Mouse (Mus musculus) spleen, adult 18-20 months (tissue): ENCODE results near the gene Ahdc1.

ENCODE experiments used
- DNase-seq, 2 experiments: peaks; one replicate each; pipeline ENCODE4 v3.0.0; 2022; ENCODE audit warnings: mixed read lengths in 2 of 2

Gene Ahdc1

DNA sequence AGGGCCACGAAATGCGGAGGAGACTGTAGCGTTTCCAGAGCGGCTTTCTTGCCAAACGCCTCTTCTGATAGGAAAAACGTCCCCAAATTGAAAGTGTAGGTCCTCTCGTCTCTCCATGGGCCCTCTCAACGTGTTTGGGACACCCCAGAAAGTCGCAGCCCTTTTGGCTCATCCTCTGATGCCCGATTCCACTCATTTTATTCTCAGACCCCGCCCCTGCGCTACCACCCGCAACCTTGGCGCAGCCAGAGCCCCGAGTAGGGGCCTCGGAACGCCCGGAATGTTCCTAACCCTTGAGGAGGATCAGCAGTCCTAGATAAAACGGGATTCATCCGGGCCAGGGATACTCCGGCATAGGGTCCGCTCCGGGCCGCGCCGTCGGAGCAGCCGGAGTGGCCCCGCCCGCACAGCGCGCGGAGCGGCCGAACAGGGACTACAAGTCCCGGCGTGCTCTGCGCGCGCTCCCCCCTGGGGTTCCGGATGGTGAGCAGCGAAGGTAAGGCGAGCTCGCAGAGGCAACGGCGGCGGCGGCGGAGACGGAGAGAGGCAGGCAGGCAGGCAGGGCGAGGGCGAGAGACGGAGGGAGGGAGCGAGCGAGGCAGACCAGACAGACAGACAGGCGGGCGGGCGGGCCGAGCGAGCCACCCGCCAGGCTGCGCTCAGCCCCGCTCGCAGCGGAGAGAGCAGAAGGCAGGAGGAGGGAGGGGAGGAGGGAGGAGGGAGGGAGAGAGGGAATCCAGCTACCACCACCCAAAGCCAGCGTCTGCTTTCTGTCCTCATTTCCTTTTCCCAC lies at the start of gene Ahdc1:
Gene Ahdc1 (plus strand): TSS at position 233 of the 793 bp plus-strand sequence.
- DNase-seq = peak; percentile 85 to 94

DNA sequence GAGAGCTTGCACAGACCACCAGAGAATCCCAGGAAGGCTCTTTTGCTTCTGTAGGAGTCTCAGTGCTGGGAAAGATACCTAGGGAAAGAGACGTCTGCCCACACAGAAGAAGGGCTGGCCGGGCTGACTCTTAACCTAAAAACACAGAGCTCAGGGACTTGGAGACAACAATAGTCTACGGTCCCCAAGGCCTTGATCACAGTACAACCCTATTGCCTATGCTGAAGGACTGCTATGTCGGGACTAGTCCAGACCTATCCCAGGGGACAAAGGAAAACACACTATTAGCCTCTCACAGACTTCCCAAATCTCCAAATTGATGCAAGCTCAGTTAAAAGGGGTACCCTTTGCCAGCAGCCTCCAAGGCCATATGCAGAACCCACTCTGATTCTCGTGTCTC lies 49.2 kb upstream of the Ahdc1 start:
- DNase-seq = no peak

DNA sequence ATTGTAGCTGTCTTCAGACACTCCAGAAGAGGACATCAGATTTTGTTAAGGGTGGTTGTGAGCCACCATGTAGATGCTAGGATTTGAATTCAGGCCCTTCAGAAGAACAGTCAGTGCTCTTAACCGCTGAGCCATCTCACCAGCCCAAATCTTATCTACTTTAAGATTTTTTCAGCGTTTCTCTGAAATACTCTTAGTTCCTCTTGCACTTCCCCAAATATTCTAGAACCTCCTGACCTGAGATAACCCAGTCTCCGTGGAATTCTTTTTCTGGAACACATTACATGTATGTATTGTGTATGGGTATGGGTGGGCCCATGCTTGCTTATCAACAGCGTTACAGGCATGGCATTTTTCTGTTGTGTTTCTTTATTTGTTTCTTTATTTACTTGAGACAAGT lies 48.4 kb upstream of the Ahdc1 start:
- DNase-seq = no peak

DNA sequence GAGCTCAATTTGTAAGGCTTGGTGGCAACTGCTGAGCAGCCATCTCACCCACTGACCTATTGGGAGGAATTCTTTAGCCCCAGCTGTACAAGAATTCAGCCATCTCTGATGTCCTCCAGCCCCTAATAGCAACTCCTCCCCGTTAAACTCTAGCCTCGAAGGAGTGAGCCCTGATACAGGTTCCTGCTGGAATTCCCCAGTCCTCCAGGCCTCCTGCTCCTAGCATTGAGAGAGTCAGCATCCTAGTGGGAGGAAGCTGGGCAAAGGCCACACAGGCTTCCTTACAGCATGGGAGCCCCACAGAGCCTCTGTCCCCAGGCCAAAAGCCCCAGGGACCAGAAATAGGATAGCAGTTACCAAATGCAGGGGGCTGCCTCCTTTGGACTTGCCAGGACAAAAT lies 47.6 kb upstream of the Ahdc1 start:
- no peak for DNase-seq

DNA sequence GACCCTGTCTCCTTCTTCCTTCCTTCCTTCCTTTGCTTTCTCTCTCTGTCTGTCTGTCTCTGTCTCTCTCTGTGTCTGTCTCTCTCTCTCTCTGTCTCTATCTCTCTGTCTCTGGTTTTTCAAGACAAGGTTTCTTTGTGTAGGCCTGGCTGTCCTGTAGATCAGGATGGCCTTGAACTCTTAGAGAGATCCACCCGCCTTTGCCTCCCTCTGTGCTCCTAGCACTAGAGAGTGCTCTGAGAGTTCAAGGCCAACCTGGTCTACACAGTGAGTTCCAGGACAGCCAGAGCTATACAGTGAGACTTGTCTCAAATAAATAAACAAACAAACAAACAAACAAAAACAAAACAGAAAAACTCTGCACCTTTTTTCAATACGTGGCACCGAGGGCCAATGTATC lies 47.0 kb upstream of the Ahdc1 start:
- no peak for DNase-seq

DNA sequence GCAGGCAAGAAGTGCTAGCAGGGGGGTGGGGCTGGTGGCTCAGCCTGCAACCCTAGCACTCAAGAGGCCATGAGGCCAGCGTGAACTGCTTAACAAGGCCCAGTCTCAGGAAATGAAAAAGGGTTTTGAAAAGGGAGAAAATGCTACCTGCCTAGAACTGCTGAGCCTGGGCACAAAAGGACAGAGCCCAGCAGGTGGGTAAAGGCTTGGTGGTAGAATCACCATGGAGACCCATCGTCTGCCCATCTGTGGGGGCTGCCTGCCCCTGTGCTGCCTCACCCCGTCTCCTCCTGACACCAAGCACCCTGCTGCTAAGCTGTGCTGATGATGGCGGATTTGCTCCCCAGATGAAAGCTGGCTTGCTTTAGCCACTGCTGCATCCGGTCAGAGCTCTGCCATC lies 46.6 kb upstream of the Ahdc1 start:
- DNase-seq = no peak

DNA sequence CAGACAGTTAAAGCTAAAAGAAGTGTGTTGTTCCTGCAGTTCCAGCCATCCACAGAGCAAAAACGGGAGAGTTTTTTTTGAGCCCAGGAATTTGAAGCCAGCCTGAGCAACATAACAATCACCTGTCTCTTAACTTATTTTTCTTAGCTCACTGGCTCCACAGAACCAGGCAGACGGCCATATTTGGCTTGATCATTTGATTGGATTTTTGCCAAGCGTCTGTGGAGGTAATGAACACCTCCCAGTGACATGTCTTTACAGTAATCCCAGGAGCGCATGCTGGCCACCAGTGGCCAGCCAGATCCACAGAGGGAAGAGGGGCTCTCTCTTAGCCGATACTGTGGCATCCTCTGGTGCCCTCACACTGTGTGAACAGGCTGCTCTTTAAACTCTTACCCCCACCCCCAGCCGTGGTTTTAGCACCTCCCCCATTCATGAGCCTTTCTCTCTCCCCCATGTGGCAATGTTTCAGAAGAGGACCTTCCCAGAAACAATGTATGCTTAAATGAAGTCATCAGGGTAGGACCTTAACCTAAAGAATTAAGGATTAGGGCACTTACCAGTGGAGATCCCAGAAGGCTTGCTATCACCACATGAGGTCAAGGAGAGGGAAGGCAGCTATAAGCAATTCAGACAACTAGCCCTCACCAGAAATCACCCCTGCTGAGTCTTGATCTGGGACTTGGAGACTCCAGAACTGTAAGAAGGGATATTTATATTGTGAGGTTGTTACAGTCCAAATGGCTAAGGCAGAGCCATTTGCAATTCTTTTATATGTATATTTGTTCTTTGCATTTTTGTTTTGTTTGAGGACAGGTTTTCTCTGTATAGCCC lies 42.7 kb upstream of the Ahdc1 start:
- no peak for DNase-seq

DNA sequence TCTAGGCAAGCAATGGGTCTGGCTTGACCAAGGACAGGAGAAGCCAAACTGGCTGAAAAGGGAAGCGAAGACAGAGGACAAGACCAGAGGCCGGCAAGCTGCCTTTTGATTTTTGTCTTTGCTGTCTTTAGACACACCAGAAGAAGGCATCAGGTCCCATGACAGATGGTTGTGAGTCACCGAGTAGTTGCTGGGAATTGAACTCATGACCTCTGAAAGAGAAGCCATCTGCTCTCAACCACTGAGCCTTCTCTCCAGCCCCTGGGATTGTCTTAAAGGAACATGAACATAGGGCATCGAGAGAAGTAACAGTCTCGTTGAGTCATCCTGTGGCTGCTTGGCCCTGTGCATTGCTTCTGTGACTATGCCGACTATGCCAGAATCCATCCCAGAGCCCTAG lies 39.5 kb upstream of the Ahdc1 start:
- no peak for DNase-seq

DNA sequence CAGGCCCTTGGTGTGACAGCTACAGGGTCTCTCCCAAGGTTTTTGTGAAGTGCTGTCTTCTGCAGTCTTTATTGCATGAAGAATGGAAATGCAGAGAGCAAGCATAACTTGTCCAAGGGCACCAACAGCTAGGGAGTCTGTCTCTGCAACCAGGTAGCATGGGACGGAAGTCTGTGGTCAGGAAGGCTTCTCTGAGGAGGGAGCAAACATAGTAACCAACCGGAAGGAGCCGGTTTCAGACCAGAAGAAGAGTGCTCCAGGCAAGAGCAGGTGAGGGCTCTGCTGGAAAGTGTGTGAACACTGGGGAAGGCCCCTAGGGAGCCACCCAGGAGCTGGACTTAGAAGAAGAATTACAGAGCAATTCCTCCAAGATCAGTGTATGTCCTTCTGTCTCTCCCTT lies 39.0 kb upstream of the Ahdc1 start:
- DNase-seq = peak; percentile 41 to 42

DNA sequence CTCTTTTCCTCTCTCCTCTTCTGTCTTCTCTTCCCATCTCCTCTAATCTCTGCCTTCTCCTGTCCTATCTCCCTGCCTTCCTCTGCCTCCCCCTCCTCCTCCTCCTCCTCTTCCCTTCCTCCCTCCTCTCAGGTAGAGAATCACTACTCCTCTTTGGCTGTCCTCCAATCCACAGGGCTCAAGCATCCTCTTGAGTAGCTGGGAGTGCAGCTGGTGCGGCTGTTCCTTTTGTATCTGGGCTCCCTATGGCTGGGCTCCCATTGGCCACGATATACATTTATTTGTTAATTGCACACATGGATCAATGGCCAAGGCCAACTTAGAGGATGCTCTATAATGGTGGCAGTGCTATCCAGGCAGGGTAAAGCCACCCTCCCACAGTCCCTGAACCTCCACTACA lies 38.5 kb upstream of the Ahdc1 start:
- no peak for DNase-seq

DNA sequence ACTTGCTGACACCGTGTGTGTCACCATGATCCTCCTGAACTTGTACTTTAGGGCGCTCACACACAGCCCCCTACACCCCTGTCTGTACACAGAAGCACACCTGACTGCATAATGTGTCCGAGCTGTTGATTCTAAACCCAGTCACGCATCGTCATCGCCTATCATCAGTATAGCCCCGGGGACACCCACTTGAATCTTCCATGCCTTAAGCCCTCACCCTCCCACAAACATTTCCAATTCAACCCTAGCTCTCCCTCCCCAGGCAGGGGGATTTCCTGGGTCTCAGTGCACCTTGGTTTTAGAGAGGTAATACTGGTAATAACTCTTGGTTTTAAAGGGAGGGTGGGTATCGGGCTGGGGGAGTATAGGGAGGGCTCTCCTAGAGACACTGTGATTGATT lies 37.9 kb upstream of the Ahdc1 start:
- DNase-seq = no peak

DNA sequence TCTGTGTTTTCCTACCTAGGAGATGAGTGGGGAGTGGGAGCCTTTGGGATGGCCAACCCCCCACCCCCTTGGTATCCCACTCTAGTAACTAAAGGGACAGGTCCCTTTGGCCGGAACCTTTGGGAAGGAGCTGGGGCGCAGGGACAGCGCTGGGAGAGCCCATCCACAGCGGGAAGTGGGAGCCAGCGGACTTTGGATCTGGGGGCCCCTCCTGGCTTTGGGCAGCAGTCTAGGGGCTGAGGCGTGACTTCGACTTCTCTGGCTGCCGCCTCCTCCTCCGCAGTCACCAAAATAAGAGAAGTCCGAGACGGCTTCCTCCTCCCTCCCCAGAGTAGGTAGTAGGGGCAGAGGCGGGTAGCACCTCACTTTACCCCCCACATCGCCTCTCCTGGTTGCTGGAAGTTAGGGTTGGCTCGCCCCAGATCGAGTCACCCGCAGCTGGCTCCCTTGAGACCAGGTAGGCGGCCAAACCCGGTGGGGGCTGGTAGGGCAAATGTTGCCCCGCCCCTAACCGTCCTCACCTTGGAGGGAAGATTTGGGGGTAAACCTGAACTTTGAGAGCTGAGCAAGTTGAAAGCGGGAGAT lies 37.2 kb upstream of the Ahdc1 start, which contains the start of gene Fgr:
Gene Fgr (plus strand): TSS at position 282 of the 585 bp plus-strand sequence.
- DNase-seq = peak; percentile 76 to 77

DNA sequence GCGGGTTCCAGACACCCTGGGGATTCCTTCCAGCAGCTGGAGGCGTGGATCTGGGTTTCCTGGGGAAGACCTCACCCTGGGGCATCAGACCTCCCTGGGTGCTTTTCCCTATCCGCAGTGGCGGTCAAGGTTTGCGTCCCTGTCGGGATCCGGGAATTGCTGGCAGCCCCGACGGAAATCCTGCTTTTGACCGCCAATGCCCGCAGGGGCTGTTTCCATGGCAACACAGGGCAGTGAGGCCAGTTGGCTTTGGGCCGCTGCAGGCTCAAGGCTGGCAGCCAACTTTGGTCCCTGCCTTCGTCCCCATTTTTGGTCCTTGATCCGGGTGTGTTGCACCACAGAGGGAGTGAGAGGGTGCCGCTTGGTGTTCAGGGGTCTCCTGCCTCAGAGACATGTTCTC lies 36.2 kb upstream of the Ahdc1 start:
- DNase-seq = peak; percentile 42 to 50

DNA sequence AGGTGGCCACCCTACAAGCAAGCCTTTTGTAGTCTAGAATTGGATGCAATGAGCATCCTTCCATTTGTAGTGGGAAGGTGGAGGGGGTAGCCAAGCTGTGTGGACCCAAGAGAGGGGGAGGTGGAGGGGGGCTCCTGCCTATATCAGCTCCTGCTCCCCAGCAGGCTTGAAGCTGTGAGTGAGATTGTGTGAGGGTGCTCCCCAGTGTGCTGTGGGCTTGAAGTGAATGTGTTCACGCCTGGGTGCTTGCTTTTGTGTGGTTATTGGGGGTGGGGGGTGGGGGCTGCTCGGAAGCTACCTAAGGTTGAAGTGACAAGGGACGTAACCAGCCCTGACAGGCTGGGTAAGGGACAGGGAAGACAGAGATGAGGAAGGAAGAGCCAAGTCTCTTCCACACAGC lies 35.3 kb upstream of the Ahdc1 start:
- peak in 1 of 2 experiments; percentile 20 for DNase-seq

DNA sequence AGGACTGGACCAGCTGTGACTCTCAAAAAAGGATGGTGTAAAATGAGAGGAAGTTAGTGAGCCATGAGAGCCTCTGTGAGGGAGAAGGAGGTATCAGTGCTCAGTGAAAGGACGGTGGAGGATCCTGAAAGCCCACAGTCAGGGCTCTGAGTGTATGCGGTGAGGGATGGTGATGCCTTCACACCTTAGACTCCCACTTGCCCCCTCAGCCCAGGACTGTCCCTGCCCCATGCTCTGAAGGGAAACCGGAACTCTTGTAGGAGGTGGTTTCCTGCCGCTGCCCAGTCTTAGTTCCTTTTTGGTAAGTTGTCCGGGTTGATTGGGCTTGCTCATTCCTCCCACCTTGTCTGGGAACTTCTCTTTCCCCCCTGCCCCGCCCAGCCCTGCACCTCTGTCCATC lies 34.3 kb upstream of the Ahdc1 start:
- DNase-seq = peak; percentile 62 to 64

DNA sequence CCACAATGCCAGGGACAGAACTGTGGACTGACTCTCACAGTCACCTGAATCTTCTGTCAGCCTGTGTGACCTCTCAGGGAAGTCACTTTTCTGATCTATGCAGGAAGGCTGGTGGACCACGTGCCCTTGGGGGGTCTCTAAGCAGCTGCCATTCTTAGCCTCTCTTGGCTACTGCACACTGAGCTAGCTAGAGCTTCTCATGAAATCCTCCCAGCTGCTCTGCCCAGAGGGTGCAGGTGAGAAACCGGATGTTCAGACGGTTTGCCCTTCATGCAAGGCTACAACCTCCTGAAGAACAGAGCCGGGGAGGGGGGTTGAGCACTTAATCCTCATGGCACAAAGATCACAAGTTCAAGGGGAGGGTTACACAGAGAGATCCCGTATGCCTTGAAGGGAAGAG lies 33.5 kb upstream of the Ahdc1 start:
- DNase-seq = peak; percentile 41 to 53

DNA sequence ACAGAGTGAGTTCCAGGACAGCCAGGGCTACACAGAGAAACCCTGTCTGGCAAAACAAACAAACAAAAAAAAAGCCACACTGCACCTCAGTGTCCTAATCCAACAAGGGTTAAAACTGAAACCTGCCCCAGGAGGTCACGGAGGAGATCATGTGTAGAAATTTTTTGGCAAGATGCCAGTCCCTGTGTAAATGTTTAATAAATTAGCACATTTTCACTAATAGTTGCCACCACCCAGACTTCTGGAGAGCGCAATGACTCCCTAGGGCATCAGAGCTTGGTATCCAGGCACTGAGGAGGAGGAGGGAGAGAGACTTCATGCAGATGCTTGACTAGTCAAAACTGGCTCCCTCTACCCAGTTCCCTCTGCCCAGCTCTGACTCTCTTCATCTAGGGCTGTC lies 31.9 kb upstream of the Ahdc1 start:
- DNase-seq = no peak

DNA sequence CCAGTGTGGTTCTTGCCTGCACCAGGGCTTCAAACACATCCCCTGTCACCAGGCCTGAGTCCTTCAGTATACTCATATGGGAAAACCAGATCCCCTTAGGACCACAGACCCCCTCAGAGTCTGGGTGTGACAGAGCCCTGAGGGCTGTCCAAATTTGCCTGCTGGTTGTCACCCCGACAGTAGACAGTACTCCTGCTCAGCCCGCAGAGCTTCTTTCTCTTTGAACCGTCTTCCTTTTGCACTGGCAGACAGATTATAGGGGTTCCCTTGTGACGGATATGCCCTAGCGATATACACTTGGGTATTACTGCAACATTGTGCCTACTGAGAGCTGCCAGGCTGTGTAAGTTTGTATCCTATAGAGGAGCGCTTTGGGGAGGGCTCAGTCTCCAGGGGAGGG lies 29.4 kb upstream of the Ahdc1 start:
- no peak for DNase-seq

DNA sequence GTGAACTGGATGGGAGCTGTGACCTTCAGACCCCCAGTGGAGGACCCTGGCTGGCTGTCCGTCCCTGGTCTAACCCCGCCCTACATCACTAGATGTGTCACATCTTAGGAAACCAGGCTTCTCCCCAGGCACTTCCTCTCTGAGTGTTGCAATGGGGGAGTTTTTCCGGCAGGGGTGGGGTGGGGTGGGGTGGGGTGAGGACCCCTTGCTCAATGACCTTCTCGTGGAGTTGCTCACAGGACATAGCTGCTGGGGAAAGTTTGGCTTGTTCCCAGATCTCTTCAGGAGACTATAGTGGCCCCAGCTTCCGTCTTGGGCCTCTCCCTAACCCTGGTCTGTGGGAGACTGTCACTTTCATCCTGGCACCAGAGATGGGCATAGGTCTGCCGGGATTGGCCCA lies 28.1 kb upstream of the Ahdc1 start:
- DNase-seq = no peak

DNA sequence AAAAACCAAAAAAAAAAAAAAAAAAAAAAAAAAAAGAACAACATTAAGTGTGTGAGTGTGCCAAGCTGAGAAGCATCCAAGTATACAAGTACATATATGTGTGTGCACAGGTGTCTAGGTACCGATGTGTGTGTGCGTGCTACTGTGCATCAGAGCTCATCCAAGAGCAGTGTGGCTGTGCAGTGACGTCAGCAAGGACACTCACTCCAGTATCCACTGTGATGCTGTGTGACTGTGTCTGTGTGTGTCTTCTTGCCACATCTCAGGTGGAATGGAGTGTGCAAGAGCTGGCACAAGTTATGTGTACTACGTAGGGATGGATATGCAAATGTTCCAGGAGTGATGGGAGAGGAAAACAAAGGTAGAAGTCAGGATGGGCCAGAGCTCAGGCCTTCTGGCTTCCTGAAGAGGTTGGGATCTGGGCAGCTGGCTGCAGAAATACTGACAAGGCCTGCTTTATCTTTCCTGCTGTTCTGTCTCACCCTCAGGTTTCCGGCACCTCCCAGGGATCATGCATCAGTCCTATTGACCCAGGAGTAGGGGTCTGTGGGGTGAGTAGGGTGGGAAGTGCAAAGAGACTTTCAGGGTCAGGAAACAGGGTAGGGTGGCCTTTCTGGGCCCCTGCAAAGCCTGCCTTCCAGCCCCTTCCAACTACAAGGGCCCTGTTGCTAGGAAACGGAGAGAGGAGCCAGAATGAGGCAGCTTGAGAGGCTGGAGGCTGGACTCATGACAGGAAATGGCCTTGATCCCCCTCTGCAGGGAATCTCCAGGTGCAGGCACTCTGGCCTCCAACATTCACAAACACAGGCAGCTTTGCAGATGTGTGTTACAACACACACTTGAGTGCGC lies 27.2 kb upstream of the Ahdc1 start:
- no peak for DNase-seq

DNA sequence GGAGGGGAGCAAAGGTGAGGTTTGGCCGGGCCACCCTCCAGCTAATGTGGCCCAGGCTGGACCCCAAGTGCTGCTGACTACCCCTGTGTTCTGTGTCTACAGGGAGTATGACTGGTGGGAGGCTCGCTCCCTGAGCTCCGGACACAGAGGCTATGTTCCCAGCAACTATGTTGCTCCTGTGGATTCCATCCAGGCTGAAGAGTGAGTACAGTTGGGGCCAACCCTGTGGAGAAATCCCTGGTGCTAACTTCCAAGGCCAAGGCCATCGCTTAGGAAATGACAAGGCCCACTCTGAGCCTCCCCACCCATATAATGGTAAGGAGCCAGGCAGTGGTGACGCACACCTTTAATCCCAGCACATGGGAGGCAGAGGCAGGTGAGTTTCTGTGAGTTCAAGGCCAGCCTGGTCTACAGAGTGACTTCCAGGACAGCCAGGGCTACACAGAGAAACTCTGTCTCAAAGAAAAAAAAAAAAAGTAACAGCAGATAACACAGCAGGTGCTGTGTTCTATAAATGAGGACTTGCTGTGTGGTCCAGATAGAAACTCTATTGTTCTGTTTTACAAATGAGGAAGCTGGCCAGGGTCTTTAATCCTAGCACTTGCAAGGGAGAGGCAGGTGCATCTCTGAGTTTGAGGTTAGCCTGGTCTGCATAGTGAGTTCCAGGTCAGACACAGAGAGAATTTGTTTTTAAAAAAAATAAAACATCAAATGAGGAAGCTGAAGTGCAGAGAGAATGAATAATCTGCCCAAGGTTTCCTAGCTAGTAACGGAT lies 22.3 kb upstream of the Ahdc1 start:
- DNase-seq = no peak

DNA sequence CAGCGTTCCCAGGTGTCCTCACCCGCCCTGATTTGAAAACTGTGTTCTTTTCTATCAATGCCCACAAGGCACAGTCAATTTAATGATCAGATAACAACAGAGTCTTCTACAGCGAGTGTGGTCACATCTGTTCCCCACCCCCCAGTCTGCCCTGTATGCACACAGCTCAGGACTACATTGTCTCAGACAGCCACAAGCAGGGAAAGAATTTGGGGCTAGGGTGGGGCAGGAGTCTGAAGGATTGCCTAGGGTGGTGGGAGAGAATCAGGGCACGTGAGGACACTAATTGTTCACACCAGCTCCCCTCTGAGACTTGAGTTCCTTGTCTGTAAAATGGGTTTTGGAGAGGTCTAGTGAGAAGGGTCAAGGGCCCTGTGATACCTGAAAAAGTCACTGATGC lies 17.5 kb upstream of the Ahdc1 start:
- DNase-seq = no peak
